Mouse (Mus musculus) right cerebral cortex, adult 18-20 months (tissue): ENCODE measurements at regions not wholly inside any gene's neighbourhood (a gene's known extent, or its start where the extent isn't known, plus 50 kb on each side); places are given as distances from the start of the nearest gene placed in this dataset.

Experiments
- DNase-seq: peaks from one replicate; pipeline ENCODE4 v3.0.0; 2022; ENCODE audit warnings: mixed read lengths

DNA sequence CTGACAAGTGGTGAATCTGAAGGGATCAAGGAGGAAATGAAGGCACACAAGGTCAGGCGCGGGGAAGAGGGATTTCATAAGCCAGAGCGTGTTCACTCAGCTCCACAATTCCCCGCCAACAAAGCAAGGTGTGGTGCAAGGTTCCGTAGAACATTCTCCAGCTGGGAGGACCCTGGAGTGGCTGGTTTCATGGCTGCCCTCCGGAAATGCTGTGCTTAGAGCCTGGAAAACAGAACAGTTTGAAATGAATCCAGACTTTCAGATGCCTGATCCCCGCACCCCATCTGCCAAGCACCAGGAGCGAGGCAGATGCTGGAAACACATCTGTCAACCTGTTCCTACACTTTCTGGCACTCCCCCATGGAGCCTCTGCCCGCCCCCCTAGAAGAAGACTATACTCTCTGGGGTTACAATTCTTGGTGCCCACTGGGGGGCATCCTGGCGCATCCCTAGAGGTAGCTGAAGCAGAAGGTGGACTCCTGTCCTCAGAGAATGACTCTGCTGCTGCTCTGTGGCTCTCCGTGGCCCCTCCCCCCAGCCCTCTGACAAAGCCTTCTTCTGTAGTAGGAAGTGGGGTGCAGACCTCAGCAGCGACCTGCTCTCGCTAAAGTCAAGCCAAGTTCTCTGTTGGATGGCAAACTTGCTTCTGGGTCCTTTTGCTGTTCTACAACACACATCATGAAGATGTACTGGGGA lies 54.5 kb upstream of the Mafb start:
- DNase-seq, result peak; percentile 21

DNA sequence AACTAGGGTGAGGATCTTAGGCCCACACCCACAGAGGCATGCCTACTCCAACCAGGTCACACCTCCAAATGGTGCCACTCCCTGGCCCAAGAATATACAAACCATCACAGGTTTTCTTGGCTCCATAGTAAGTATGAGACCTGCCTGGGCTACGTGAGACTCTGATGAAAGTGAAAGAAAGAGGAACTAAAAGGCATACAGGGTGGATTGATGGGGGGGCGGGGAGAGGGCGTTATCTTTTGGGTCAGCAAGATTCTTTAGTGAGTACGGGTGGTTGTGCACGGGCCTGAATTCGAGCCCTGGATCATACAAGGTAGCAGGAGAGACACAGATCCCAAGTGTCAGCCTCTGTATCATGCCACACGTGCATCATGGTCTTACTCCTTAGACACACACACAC lies 57.6 kb upstream of the Mafb start:
- no peak for DNase-seq

DNA sequence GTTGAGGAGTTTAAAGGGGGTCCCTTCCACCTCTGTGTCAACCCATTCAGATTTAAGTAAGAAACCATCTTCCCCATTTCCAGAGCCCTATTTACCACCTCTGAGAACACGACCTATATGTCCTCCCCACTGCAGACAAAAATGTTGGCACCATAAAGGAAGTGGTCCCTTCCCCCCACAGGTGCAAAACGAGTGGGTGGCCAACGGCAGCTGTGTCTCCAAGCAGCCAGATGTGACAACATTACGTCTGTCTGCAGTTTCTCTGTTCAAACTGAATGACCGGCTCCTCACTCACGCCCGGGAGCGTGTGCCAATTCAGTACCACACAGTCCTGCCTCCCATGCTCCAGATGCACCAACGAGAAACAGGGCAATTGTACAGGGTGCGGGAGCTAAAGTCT lies 60.6 kb upstream of the Mafb start:
- DNase-seq, result no peak

GRCm38 (mm10) chr2:160433252-160433651 lies 66.4 kb upstream of the Mafb start:
- DNase-seq, result peak; percentile 92

DNA sequence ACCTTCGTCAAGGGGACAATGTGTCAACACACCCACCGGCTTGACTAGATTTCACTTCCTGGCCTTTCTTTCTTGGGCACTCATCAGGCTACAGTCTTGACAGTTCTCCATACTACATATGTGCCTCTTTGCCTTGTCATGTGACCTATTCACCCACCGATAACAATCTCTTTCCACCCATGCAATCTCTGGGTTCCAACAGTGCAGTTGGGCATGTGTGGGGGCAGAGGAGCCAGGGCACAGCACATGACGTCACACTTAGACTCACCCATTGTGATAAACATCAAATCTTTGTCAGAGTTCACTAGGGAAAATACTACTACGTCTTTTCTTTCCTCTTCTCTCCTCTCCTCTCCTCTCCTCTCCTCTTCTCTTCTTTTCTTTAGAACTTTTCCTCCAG lies 67.8 kb upstream of the Mafb start:
- no peak for DNase-seq

GRCm38 (mm10) chr2:160435622-160436021 lies 68.8 kb upstream of the Mafb start:
- no peak for DNase-seq

GRCm38 (mm10) chr2:160439028-160439427 lies 72.2 kb upstream of the Mafb start:
- no peak for DNase-seq

DNA sequence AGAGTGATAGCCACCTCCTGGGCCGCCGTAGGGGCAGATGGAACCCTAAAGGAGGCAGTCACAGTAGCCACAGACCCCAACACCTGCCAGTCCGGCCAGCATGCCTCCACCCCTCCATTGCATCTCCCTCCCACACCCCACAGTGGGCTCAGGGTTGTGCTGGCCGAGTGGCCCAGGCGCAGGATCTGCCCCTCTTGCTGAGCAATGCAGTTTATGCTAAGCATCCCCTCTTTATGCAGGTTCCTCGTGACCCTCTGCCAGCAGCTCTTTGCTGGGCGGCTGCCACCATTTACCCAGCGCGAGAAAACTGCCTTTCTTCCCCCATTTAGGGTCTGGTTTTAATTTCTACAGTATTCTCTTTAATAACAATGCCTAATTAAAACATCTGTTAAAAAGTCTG lies 73.4 kb upstream of the Mafb start:
- DNase-seq, result no peak

GRCm38 (mm10) chr2:160451057-160451456 lies 84.2 kb upstream of the Mafb start:
- no peak for DNase-seq

DNA sequence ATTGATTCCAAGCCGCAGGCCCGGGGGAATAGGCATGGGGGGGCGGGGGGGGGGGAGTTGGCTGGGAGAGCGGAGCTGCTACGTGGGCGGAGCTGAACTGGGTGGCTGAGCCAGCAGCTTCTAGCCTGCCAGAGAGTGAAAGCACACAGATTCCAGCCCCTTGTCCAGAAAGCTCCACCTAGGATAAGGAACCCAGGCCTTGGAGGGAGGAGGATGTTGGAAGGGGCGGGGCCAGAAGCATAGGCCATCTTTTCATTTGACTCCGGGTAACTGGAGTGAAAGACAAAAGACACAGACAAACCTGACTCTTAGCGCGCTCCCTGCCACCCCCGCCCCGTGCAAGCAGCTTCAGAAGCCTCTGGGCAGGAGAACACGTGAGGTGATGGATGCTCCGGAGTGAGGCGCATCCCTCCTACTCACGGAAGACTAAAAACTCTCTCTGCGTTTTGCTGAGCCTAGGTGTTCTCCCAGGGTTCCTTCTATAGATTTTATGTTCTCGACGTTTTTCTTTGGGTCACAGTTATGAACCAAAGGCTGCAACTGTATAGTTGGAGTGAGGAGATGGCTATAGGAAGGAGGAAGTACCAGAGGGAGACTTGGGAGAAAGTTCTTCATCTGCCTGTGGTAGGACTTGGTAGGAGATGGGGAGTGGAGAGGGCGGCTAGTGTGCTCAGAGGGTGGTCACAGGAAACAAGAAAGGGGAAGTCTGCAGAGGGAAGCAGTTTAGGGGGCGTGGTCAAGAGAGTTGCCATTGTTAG lies 84.8 kb upstream of the Mafb start:
- DNase-seq, result peak; percentile 75

DNA sequence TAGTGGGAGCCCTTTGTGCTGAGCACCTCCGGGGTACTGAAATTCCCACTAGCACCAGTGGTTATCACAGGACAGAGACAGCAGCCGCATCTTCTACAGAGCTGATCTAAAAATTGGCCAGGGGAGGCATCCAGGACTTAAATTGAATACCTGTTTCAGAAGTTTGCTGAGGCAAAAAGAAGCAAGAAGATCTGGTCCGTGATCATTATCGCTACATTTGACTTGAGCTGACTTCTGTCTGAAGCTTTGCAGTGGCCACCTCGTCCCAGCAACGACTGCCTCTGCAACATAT lies 85.3 kb upstream of the Mafb start:
- DNase-seq, result no peak

GRCm38 (mm10) chr2:160452730-160453129 lies 85.9 kb upstream of the Mafb start:
- no peak for DNase-seq

- no peak for DNase-seq
Measured at GRCm38 (mm10) chr2:160455617-160456016, 88.8 kb upstream of the Mafb start.

GRCm38 (mm10) chr2:160456681-160457080 lies 89.8 kb upstream of the Mafb start:
- DNase-seq, result no peak

DNA sequence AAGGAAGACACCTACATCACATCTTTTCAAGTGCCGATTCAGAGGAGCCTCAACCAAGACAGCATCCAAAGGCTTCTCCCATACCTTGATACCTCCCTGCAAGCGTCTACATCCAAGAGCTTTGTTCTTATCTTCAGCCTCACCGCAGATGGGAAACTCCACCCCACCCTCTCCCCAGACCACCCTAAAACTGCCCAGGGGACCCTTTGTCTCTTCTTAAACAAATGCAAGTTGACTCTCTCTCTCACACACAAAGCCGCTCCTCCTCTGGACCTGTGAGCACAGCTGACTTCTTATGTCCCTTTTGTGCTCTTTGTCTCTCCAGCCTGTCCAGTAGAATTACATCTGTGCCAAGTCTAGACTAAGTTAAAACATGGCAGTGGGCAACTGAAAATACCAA lies 104.7 kb upstream of the Mafb start:
- DNase-seq, result no peak

GRCm38 (mm10) chr2:160476181-160476580 lies 109.3 kb upstream of the Mafb start:
- no peak for DNase-seq

- no peak for DNase-seq
Measured at GRCm38 (mm10) chr2:160479240-160479639, 112.4 kb upstream of the Mafb start.

DNA sequence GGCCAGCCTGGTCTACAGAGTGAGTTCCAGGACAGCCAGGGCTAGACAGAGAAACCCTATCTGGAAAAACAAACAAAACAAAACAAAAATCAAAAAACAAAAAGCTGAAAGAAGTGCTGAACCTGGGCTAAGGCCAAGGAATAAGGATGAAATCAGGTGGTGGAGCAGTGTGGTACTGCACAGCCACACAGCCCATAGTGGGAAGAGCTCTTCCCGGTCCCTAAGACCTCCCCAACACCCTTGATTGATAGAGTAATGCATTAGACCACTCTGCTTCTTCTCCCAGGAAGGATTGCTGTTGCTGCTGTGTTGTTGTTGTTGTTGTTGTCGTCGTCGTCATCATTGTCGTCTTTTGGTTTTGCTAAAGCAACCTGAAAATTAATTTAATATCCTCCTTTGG lies 118.2 kb upstream of the Mafb start:
- DNase-seq, result no peak

GRCm38 (mm10) chr2:160485515-160485914 lies 118.7 kb upstream of the Mafb start:
- DNase-seq, result no peak

- no peak for DNase-seq
Measured at GRCm38 (mm10) chr2:160499726-160500125, 132.9 kb upstream of the Mafb start.

GRCm38 (mm10) chr2:160502901-160503300 lies 136.0 kb upstream of the Mafb start:
- no peak for DNase-seq

DNA sequence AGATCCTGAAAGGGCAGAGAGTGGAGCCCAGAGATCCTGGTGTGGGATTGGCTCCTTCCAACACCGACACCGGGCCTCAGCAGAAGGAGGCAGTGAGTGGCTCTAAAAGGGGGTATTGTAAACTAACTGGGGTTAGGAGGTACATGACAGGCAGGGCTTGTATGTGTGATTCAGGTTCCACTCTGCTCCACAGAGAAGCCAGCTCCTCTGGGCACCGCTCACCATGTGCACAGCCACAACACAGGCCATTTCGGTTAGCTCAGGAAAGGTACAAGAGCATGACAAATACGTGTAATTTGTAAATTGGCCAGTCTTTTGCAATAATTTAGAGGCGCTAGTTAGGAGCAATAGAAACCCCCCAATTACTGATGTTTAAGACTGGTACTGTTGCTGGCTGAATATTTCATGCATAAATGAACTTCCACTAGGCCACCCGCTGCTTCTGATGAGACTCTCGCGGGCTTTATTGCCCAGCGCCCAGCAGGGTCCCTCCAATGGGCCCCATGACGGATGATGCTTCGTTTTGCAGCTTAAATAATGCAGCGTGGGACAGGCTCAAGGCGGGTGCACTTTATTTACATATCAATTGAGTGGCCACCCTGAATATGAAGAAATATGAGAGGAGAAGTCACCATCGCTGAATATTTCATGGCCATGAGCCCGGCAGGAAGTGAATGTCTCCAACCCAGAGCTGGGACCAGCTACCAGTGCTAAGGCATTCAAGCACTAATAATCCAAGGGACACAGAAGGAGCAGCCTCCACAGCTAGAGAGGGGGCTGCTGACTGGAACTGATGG lies 136.9 kb upstream of the Mafb start:
- no peak for DNase-seq

- no peak for DNase-seq
Measured at GRCm38 (mm10) chr2:160504394-160504657, 137.5 kb upstream of the Mafb start.

DNA sequence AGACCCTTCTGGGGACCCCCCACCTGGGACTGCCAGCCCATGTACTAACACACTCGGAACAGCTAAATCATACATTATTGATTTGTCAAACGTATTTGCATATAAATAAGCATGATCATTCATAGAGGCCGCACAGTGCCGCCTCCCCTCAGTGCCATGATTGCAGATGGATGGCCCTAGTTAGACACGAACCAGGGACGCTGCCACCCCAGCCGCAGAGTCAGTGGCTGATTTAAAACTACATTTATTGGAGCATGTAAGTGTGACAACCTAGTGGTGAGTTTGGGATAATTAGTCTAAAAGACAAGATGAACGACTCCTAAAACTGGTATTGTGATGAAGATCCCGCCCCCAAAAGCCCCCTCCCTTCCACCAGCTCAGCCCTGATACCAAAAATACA lies 138.3 kb upstream of the Top1 start:
- no peak for DNase-seq
